Mouse (Mus musculus) midbrain, embryonic 11.5 days (tissue): ENCODE data around the gene Pla2g3. TPM values are rescaled to one million over a fixed set of nuclear protein-coding genes. Genes with fewer than 3 reads are reported as not detected.

Experiments used
- ATAC-seq: fragments of 200-750 bp; cut with Nextera tagmentation; 2 replicates; pipeline ENCODE4 v1.8.0; 2017; ENCODE audit warnings: moderate TSS enrichment, moderate library complexity; ENCODE audit not compliant: low FRiP score
- DNase-seq: peaks from one replicate; pipeline ENCODE4 v3.0.0; 2015; ENCODE audit warnings: low spot score; ENCODE audit errors: missing footprints
- H3K27ac ChIP-seq: fragments of 300-500 bp; sonication (generic); 2 replicates; pipeline ENCODE4 v1.5.1; 2014; ENCODE audit warnings: low read depth, low read length
- H3K27me3 ChIP-seq: fragments of 300-500 bp; sonication (generic); 2 replicates; pipeline ENCODE4 v1.6.1; 2014; ENCODE audit warnings: mild to moderate bottlenecking, low read length, moderate library complexity, mixed read lengths; ENCODE audit not compliant: control insufficient read depth, insufficient read depth
- H3K36me3 ChIP-seq: fragments of 300-500 bp; sonication (generic); 2 replicates; pipeline ENCODE4 v1.6.1; 2014; ENCODE audit warnings: mild to moderate bottlenecking, low read length, moderate library complexity, mixed read lengths; ENCODE audit not compliant: control insufficient read depth, insufficient read depth
- H3K4me1 ChIP-seq: fragments of 300-500 bp; sonication (generic); 2 replicates; pipeline ENCODE4 v1.6.1; 2014; ENCODE audit warnings: low read length; ENCODE audit not compliant: control insufficient read depth, insufficient read depth
- H3K4me2 ChIP-seq: fragments of 300-500 bp; sonication (generic); 2 replicates; pipeline ENCODE4 v1.6.1; 2014; ENCODE audit warnings: mild to moderate bottlenecking, moderate library complexity
- H3K4me3 ChIP-seq: fragments of 300-500 bp; sonication (generic); 2 replicates; pipeline ENCODE4 v1.5.1; 2014; ENCODE audit warnings: low read depth, low read length
- H3K9ac ChIP-seq: fragments of 300-500 bp; sonication (generic); 2 replicates; pipeline ENCODE4 v1.6.1; 2014; ENCODE audit warnings: low read length
- H3K9me3 ChIP-seq: fragments of 300-500 bp; sonication (generic); 2 replicates; pipeline ENCODE4 v1.6.1; 2016; ENCODE audit warnings: low read length; ENCODE audit not compliant: control insufficient read depth
- WGBS: fragments of 180-500 bp; shearing (Covaris S2); extraction: QIAGEN DNeasy Blood & Tissue Kit; methylation state at CpG from one replicate; pipeline ENCODE4 v1.1.7; 2014; 5-methylcytosine and 5-hydroxymethylcytosine counted together
- polyA plus RNA-seq: library from polyadenylated mRNA; unstranded; fragments of >200 nt; fragmentation: Nextera tagmentation; extraction: Ambion mirVana; gene quantifications from 2 replicates; pipeline ENCODE4 v1.2.1, GENCODE M21; 2014

Pla2g3 gene
- polyA plus RNA-seq, 1 experiment from 2014 or later = 0.38 TPM

- Histone ChIP-seq H3K9ac (no peak overlapping the region), H3K4me3 (no peak overlapping the region), H3K27ac (no peak overlapping the region), H3K27me3 (peaks cover 9% of the 10 kb centered on the region), H3K4me1 (peaks cover 11% of the 10 kb centered on the region), H3K36me3 (peaks cover 3% of the 10 kb centered on the region), H3K9me3 (no peaks in the 10 kb centered on the region), H3K4me2 (no peak overlapping the region)
- ATAC-seq (no peak), DNase-seq (no peak)
- WGBS = 91% methylated on average over 23 of the region's 23 CpGs
Observed at GRCm38 (mm10) chr11:3521339-3522224, 33.5 kb downstream of the Pla2g3 start.

- Histone ChIP-seq H3K9ac (no peak overlapping the region), H3K4me2 (no peak overlapping the region), H3K4me3 (no peak overlapping the region), H3K27ac (no peak overlapping the region), H3K4me1 (peaks cover 3% of the 10 kb centered on the region), H3K27me3 (peaks cover 6% of the 10 kb centered on the region), H3K36me3 (peaks cover 3% of the 10 kb centered on the region), H3K9me3 (no peaks in the 10 kb centered on the region)
- WGBS = 92% methylated on average over 17 of the region's 17 CpGs
- DNase-seq (no peak), ATAC-seq (no peak)
Observed at GRCm38 (mm10) chr11:3522285-3523000, 34.4 kb downstream of the Pla2g3 start.

GRCm38 (mm10) chr11:3523840-3524582, 35.9 kb downstream of the Pla2g3 start:
- Histone ChIP-seq H3K36me3 (peaks cover 4% of the 10 kb centered on the region), H3K4me1 (no peaks in the 10 kb centered on the region), H3K4me2 (no peak overlapping the region), H3K9me3 (no peaks in the 10 kb centered on the region), H3K9ac (no peak overlapping the region), H3K27me3 (no peaks in the 10 kb centered on the region), H3K4me3 (no peak overlapping the region), H3K27ac (no peak overlapping the region)
- no peak for ATAC-seq
- 79% methylated on average over 7 of the region's 7 CpGs for WGBS
- no peak for DNase-seq

GRCm38 (mm10) chr11:3525560-3525959, 37.5 kb downstream of the Pla2g3 start:
- no peak for ATAC-seq
- Histone ChIP-seq H3K27ac (no peak overlapping the region), H3K27me3 (no peaks in the 10 kb centered on the region), H3K4me1 (no peaks in the 10 kb centered on the region), H3K9ac (no peak overlapping the region), H3K36me3 (peaks cover 5% of the 10 kb centered on the region), H3K4me2 (no peak overlapping the region), H3K4me3 (no peak overlapping the region), H3K9me3 (no peaks in the 10 kb centered on the region)
- no peak for DNase-seq
- 89% methylated on average over 4 of the region's 4 CpGs for WGBS

GRCm38 (mm10) chr11:3526207-3526606, 38.1 kb downstream of the Pla2g3 start:
- H3K9ac ChIP-seq = no peak overlapping the region
- H3K4me1 ChIP-seq = no peaks in the 10 kb centered on the region
- no peaks in the 10 kb centered on the region for H3K27me3 ChIP-seq
- WGBS = 83% methylated on average over 9 of the region's 9 CpGs
- ATAC-seq (no peak), DNase-seq (no peak)
- H3K9me3 ChIP-seq = no peaks in the 10 kb centered on the region
- H3K4me3 ChIP-seq = no peak overlapping the region
- H3K27ac ChIP-seq = no peak overlapping the region
- peaks cover 5% of the 10 kb centered on the region for H3K36me3 ChIP-seq
- H3K4me2 ChIP-seq = no peak overlapping the region

GRCm38 (mm10) chr11:3526979-3527738, 39.1 kb downstream of the Pla2g3 start:
- Histone ChIP-seq H3K4me2 (no peak overlapping the region), H3K9me3 (no peaks in the 10 kb centered on the region), H3K4me3 (no peak overlapping the region), H3K27me3 (no peaks in the 10 kb centered on the region), H3K9ac (no peak overlapping the region), H3K36me3 (peaks cover 5% of the 10 kb centered on the region), H3K27ac (no peak overlapping the region), H3K4me1 (no peaks in the 10 kb centered on the region)
- DNase-seq (no peak), ATAC-seq (no peak)
- 91% methylated on average over 24 of the region's 24 CpGs for WGBS

- Histone ChIP-seq H3K36me3 (peaks cover 5% of the 10 kb centered on the region; the same call in 1 of the 2 replicates), H3K4me1 (no peaks in the 10 kb centered on the region), H3K9me3 (no peaks in the 10 kb centered on the region), H3K9ac (no peak overlapping the region), H3K27me3 (no peaks in the 10 kb centered on the region), H3K27ac (no peak overlapping the region), H3K4me3 (no peak overlapping the region), H3K4me2 (no peak overlapping the region)
- DNase-seq = no peak
- WGBS = 80% methylated on average over 8 of the region's 8 CpGs
- ATAC-seq = no peak
Observed at GRCm38 (mm10) chr11:3527766-3528165, 39.7 kb downstream of the Pla2g3 start.

GRCm38 (mm10) chr11:3528208-3528607, 40.1 kb downstream of the Pla2g3 start:
- ATAC-seq (no peak), DNase-seq (no peak)
- Histone ChIP-seq H3K9me3 (no peaks in the 10 kb centered on the region), H3K9ac (no peak overlapping the region), H3K4me1 (no peaks in the 10 kb centered on the region), H3K4me3 (no peak overlapping the region), H3K27ac (no peak overlapping the region), H3K36me3 (peaks cover 5% of the 10 kb centered on the region; the same call in 1 of the 2 replicates), H3K27me3 (no peaks in the 10 kb centered on the region), H3K4me2 (no peak overlapping the region)
- 90% methylated on average over 6 of the region's 6 CpGs for WGBS
